Mouse (Mus musculus) ES-CJ7 (cell line): Measurements from ENCODE around the gene Ank3.

Source experiments
- DNase-seq: peaks from one replicate; pipeline ENCODE4 v3.0.0; 2011; ENCODE audit warnings: low read depth, low spot score

Gene Ank3

DNA sequence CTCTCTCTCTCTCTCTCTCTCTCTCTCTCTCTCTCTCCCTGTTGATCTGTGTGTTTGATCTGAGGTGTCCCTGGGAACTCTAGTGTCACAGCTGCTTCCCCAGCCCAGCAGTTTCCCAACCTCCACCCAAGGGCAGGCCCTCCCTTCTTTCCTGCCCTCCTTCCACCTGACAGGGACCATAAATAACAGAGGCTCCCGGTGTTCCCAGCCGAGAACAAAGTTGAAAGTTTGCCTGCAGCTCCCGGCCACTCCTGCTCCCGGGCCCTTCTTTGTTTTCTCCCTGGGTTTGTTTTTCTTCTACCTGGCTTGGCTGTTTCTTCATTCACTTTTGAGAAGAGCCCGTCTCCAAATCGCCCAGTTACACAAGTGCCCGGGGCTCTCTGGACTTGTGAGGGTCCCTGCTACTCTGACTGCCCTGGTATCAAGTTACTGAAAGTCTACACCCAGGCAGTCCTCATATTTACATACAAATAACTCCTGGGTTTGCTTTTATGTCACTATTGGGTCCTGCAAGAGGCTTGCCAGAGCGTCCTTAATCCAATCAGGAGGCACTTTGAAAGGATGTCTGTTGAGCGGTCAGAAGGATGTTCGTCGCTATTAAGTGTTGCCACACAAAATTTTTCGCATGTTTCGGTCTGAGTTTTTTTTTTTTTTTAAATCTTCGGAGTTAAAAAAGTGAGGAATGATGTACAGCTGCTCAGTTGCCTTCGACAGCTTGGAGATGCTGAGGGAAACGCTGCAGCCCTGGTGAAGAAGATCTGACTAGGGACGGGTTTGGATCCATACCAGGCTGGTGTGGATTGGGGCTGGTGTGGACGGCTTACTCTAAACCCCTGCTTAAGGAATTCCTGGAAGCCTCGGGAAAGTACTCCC, 526.9 kb downstream of the Ank3 start:
- DNase-seq = peak; percentile 86

DNA sequence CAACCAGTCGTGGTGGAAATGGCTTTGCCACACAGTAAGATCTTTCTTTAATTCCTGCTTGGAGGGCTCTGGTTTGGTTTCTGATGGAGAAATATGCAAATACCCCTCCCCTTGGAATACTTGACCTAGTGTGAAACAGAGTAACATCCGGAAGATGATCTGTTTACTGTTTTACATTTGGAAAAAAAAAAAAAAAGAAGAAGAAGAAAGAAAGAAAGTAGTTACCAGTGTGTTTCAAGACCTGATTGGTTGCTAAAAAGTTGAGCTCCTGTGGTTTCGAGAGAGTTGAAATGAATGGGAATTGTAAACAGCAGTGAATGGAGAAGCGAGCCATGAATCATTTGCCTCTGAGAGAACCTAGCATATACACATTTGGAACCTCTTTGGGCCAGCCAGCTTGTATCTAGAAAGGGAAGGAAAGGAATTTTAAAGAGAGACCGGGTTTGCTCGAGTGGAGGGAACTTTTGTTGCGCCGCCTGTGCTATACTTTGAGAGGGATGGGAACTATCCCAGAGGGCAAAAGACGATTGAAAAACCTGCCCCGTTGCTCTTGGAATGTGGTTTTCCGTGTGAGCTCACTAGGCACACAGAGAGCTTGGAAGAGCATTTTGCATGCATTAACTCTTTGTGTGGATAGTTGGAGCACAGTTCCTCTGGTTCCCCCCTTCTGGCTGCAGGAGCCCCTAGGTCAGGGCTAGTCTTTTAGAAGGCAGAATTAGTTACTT, 527.7 kb downstream of the Ank3 start:
- no peak for DNase-seq

DNA sequence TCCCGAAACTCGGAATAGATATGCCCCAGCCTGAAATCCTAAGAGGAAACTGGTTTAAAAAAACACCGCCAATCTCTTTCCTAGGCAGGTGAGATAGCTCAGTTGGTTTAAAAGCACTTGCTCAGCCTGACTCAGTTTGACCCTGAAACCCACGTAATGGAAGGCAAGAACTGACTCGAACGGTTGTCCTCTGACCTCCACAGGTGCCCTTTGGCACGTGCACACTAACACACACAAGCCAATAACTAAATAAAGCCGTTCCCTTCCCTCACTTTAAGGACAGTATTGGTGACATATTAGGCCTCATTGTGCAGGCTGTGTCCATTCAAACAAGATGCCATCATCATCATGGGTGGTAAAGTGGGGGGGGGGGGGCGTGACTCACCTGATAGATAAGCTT, 528.4 kb downstream of the Ank3 start:
- DNase-seq = no peak

DNA sequence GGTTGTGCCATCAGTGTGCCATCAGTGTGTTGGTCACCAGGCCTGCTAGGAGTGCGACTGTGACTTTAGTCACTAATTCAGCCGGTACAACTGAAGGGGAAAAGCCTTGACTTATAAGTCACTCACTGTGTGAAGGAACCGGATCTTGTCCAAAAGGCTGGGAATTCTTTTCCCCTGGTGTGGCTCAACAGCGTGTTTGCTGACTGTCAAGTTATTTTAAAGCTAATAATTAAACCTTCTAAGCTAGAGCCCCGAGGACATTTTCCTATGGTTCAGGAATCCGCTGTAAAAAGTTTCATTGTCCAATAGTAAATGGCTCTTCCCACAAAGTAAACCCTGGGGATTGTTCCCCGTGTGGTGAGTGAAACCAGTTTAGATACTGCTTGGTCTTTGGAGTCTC, 529.8 kb downstream of the Ank3 start:
- DNase-seq = no peak

DNA sequence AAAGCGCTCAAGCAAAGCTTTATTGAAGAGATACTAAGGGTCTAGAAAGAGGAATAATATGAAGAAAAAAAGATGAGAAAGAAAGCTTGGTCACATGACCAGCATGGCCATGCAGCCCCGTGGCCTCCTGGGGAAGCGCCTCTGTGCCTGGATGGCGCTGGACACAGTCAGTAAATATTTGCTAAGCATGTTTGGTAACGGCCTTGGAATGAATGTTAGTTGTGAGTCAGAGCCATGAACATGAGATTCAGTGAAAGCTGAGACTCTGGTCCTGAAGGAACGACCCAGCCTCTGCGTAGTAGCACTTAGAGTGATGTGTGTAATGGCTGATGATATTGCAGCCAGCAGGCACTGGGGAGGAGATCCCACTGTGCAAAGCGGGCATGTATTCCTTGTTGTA, 531.9 kb downstream of the Ank3 start:
- DNase-seq = no peak

DNA sequence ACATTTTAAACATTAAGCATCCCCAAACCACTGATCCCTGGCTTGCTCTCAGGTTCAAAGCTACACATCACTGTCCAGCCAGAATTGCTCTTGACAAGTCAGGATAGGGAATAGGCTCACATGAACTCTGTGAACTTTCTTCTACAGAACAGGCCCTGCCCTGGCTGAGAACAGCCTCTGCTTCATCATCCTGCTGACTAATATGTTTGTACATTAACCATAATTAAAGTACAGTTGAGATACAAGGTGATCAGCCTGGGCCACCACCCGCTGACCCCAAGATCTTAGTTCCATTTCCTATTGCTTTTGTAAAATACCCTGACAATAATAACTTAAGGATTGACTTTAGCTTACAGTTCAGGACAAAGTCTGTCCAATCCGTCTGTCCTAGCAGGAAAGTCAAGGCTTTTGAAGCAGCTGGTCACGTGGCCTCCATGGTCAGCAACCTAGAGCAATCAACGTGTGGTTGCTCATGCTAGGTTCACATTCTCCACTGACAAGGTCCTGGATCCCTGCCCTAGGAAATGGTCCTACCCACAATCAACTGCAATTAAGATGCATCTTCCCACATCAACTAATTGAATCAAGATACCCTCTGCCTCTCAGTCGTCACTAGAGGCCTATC, 538.0 kb downstream of the Ank3 start:
- no peak for DNase-seq

DNA sequence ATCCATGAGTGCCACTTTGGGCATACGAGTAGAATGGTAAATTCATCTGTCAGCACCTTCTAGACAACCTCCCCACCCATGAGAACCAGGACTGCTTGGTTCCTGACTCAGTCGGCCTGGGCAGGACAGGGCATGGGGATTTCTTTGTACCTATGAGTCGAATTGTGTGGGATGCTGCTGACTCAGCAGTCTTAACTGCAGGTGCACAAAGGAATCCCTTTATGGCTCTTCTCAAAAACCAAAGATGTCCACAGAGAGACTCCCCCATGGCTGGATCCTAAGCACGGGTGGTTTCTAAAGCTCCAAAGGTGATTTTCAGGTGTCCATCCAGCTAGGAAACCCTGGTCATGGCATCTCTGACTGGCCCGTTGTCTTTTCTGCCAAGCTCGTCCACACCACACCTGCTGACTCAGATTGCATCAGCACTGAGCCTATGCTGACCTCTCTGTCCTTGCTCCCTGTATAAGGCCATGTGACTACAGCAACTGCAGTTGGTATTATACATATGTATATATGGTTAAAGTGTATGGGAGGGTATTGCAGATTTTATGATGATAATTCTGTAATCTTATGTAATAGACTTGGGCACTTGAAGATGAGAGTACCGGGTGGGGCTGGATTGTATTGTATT, 538.8 kb downstream of the Ank3 start:
- no peak for DNase-seq

DNA sequence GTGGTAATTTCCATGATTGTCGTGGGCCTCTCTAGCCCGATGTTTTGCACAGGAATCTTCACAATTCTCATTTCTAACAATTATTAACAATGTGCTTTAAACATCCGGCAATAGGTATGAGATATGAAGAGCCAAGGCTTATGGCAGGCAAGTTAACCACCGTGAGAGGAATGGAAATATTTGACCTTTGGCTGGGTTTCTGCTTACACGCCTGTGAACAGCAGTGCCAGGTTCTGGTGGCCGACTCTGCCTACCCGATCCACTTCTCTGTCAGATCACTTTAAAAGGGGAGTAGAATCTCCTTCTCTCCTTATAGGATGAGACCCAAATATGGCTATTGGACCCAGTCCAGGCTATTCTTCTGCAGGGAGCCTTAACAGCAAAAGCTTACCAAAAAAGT, 540.6 kb downstream of the Ank3 start:
- DNase-seq = no peak

DNA sequence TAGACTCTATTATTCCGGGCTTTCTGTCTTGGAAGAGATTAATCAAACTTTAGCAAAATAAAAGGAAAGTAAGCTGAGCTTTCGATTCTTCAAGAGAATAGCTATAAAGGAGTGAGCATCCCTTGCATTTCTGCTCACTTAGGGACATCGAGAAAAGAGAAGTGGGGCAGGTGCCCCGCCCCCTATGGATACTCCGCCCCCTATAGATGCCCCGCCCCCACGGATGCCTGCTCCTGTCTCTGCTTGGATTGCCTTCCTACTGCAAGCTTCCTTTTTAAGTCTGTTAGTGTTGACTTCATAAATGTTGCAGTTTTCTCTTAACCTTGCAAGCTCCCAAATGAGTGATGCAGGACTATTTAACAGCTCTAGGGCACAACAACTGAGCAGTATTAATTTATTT, 541.4 kb downstream of the Ank3 start:
- no peak for DNase-seq

DNA sequence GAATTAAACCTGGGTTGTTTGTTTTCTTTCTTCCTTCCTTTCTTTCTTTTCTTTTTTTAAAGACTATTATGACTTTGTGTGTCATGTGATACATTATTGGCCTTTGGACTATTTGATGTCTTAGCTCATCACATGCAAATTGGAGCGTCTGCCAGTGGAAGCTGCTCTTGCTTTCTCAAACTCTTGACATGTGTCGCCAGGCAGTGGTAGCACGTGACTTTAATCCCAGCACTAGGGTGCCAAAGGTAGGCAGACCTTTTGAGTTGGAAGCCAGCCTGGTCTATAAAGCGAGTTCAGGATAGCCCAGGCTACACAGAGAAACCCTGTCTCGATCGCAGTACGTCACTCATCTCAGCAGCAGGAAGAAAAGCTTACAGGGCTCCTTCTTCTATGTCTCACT, 542.4 kb downstream of the Ank3 start:
- DNase-seq = no peak

DNA sequence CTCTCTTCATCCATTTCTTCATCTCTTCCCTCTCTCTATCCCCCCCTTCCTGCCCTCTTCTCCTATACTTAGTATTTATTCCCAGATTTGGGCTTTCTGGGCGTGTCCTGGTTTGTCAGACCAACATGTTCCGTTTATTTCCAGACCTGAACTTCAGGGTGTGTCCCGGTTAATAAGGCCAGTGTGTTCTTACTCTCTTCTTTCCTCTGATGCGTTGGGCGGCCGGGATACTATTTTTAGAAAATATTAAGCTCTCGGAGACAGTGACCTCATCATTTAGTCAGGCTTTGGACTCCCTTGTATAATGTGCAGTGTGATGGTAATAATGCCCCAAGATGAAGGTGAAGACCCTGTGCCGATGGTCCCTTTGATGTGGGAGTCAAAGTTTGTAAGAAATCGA, 546.3 kb downstream of the Ank3 start:
- no peak for DNase-seq

DNA sequence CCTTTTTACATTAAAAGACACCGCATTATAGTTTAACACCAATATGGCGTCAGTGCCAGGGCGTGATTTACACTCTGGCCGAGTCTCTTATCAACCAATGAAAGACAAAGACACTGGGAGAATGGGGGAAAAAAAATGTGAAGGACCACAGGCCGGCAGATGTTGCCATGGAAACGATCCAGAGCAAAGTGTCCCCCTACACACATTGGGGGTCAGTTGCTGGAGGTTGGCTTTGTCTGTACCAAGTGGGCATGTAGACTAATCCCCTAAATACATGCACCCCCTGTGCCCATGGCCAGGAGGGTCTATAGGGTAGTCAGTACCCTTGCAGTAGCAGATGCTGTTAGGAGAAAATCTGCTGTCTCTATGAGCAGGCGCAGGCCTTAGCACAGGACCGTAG, 547.3 kb downstream of the Ank3 start:
- no peak for DNase-seq

DNA sequence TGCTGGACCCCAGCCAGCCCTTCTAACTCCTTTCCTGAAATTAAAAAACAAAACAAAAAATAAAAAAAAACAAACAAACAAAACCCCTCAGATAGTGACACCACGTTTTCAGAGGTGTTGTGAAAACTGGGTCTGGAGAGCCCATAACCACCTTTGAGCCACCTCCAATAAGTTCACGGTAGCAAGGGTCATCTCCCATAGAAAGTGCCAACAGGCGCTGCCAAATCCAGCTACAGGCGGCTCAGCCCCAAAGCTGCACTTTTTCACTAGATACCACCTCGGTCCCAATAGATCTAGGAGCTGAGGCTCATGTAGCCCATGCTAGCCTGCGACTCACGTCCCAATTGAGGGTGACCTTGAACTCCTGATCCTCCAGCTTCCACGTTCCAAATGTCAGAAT, 547.7 kb downstream of the Ank3 start:
- no peak for DNase-seq

DNA sequence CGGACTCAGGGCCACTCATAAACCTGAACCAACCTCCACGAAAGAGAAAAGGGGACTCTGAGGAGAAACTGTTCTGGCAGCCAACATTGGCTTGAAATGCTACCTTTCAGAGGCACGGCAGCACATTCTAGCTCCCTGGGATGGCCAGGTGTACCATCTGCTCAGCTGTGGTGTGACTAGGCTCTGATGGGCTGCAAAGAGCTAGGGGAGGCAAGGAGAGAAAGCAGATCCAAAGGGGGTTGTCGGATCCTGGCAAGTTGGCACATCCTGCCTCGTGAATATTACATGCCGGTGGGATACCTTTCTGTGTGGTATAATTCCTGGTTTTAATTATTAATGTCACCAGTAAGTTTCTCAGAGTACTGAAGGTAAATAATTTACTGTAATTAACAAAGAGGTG, 548.5 kb downstream of the Ank3 start:
- DNase-seq = no peak

DNA sequence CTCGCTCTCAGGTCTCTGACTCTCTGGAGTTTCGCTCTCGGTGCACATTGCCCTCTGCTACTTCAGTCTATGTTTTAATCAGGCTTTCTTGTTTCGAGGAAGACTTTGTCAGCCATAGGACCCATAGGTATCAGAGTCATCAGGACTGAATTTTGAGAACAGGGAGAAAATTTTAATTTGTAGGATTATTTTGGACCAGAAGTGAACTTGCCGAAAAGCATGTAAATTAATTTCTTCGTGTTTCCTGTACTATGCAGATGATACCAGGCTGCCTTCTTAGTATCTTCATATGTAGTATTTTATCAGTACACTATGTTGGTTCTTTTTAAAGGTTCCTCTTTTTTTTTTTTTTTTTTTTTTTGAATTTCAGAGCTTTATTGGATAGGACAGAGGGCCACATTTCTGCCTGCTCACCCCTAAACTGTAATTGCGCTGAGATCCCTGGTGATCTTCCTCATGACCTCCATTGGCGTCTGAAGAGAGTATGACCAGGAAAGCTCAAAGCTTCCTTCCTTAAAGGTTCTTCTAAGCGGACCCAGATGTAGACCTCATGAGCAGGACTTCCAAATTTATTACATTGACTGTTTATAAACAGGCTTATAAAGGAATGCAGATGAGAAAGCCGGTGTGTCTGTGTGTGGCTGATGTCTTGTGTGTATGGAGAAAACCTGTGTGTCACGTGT, 551.8 kb downstream of the Ank3 start:
- DNase-seq = no peak

DNA sequence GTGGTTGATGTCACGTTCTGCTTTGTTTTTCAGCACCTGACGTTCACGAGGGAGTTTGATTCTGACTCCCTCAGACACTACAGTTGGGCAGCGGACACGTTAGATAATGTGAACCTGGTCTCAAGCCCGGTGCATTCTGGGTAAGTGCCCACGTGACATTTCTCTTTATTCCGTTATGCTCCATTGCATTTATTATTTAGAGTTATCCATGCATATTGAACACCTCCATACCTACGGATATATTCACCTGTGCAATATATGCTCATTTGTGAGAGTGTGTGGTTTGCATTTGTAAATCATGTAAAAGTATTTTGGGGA, 552.3 kb downstream of the Ank3 start:
- no peak for DNase-seq

DNA sequence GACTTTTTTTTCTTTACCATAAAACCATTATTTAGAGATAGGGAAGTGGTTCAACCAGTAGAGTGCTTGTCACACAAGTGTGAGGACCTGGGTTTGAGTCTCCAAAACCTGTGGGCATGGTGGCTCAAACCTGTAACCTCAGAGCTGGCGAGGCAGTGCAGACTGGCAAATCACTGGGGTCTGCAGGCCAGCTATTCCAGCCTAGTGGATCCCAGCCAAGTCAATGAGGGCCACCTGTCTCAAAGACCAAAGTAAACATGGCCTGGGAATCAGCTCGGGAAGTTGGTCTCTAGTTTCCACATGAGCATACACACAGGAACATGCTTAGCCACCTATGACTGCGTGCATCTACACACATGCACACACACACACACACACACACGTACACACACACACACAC, 552.9 kb downstream of the Ank3 start:
- no peak for DNase-seq

DNA sequence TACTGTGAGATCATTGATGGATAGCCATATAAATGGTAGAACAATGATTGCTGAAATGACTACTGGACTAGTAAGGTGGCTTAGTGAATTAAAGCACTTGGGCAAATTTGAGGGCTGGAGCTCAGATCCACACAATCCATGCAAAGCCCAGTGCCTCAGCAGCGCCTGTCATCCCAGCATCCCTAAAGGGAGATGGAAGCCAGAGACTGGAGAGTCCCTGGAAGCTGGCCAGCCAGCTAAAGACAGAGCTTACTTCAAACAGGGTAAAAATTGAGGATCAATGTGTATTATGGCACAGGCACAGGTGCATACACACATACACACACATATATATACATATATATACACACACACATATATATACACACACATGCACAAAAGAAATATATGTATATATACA, 553.7 kb downstream of the Ank3 start:
- DNase-seq = no peak

DNA sequence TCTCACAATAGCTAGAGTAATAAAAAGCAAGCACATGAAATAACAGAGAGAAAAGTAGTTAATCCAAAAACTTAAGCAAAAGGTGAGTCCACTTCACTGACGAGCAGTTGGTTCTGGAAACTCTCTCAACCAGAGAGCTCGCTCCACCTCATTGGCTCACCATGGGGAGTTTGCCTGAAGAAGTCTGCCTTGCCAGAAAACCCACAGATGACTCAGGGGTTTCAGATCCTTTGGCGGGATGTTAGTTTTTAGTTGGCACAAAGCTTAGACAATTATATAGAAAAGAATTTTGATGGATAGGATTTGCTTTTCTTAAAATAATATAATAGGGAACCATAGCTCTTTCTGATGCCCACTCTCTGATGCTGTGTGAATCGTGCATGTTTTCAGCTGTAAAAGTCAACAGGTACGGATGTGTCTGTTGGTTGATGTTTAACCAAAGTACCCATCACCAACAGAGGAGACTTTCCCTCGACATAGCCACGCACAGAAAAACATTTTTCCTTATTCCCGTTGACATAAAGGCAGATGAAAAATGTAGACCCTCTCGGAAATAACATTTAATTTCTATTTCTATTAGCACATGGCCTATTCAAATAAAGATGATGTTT, 556.2 kb downstream of the Ank3 start:
- no peak for DNase-seq

DNA sequence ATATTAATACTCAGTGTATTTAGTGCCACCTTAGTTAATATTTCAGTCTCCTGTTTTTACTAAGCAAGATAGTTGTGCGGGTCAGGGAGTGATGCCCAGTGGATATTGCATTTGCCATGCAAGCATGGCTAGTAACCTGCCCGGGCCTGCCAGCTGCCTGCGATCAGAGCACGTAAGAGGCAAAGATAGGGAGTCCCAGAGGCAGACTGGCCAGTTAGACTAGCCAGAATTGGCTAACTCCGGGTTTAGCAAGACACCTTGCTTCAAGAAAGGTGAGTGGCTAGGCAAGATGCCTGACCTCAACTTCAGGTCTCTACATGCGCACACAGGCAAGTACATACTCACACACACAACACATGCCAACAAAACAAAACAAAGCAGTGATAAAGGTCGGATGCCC, 563.7 kb downstream of the Ank3 start:
- DNase-seq = no peak

DNA sequence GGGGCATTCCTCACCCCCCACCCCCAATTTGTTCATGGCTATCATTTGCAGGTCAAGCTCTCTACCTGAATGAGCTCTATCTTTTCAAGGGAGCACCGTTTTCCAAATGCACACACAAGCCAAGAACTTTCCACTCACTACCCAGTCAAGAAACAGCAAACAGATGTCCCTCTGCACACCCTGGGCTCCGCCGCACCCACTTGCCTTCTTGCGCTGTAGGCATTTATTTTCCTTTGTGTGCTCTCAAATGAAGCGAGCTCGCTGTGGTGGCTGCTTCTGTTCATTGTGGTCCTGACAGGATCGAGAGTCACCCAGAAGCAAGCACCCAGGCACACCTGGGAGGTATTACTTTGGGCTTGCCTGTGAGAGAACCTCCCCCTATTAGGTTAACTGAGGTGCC, 564.4 kb downstream of the Ank3 start:
- no peak for DNase-seq

DNA sequence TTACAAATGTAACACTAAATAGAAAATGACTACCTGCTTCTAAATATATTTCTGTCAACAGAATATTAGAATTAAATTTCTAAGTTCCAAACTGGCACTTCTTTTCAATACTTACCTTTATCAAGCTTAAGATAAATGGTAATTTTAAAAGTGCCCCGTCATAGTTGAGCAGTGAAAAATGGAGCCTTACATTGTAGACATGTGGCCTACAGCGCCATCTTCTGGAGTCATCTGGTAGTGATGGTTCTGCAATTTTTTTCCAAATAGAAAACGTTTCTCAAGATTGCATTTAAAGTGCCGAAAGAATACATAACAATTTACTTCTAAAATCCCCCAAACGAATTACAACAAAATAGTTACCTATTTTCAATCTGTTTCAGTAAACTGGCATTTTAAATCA, 566.0 kb downstream of the Ank3 start:
- peak; percentile 55 for DNase-seq
